Mouse (Mus musculus): ENCODE results near the gene Zfp704. TPM values are rescaled to one million over a fixed set of nuclear protein-coding genes. Genes with fewer than 3 reads are reported as not detected.

Gene Zfp704
- polyA plus RNA-seq, 1 experiment from 2014 or later = 11.4 TPM

- no peaks in the 10 kb centered on the region for H3K4me1 ChIP-seq (ENCODE audit: insufficient read depth, low read length)
- H3K4me2 ChIP-seq (replicated peaks; ENCODE audit: low read depth, low read length) = no peak overlapping the region
- H3K4me3 ChIP-seq (ENCODE audit: low read length) = no peak overlapping the region
- ATAC-seq (ENCODE audit: low FRiP score, low TSS enrichment) = no peak
- no peaks in the 10 kb centered on the region for H3K27me3 ChIP-seq (ENCODE audit: insufficient read depth, low read length)
- peaks cover 6% of the 10 kb centered on the region; the same call in 1 of the 2 replicates for H3K36me3 ChIP-seq (ENCODE audit: insufficient read depth, low read length)
- no peak overlapping the region for H3K9ac ChIP-seq (replicated peaks; ENCODE audit: low read length)
- H3K27ac ChIP-seq (ENCODE audit: low read length) = no peak overlapping the region
- H3K9me3 ChIP-seq (ENCODE audit: low read length) = 0 out of 2 replicates have a peak, but pooled peaks cover 5% of the 10 kb centered on the region
- WGBS = 87% methylated on average over 5 of the region's 5 CpGs
Measured at GRCm38 (mm10) chr3:9461660-9462059, 148.2 kb downstream of the Zfp704 start.

GRCm38 (mm10) chr3:9460284-9460683 lies 149.6 kb downstream of the Zfp704 start:
- ATAC-seq (ENCODE audit: low FRiP score, low TSS enrichment) = no peak
- Histone ChIP-seq H3K9me3 (ENCODE audit: low read length) (0 out of 2 replicates have a peak, but pooled peaks cover 5% of the 10 kb centered on the region), H3K9ac (replicated peaks; ENCODE audit: low read length) (no peak overlapping the region), H3K27me3 (ENCODE audit: insufficient read depth, low read length) (no peaks in the 10 kb centered on the region), H3K36me3 (ENCODE audit: insufficient read depth, low read length) (peaks cover 6% of the 10 kb centered on the region; the same call in 1 of the 2 replicates), H3K27ac (ENCODE audit: low read length) (no peak overlapping the region), H3K4me1 (ENCODE audit: insufficient read depth, low read length) (no peaks in the 10 kb centered on the region), H3K4me3 (ENCODE audit: low read length) (no peak overlapping the region), H3K4me2 (replicated peaks; ENCODE audit: low read depth, low read length) (no peak overlapping the region)
- WGBS = 70% methylated on average over 6 of the region's 6 CpGs

GRCm38 (mm10) chr3:9456380-9456890 lies 153.4 kb downstream of the Zfp704 start:
- H3K9ac ChIP-seq (replicated peaks; ENCODE audit: low read length) = no peak overlapping the region
- no peaks in the 10 kb centered on the region for H3K4me1 ChIP-seq (ENCODE audit: insufficient read depth, low read length)
- H3K4me3 ChIP-seq (ENCODE audit: low read length) = no peak overlapping the region
- peaks cover 3% of the 10 kb centered on the region; the same call in 1 of the 2 replicates for H3K36me3 ChIP-seq (ENCODE audit: insufficient read depth, low read length)
- WGBS = 72% methylated on average over 10 of the region's 10 CpGs
- no peaks in the 10 kb centered on the region for H3K9me3 ChIP-seq (ENCODE audit: low read length)
- no peaks in the 10 kb centered on the region for H3K27me3 ChIP-seq (ENCODE audit: insufficient read depth, low read length)
- ATAC-seq (ENCODE audit: low FRiP score, low TSS enrichment) = no peak
- no peak overlapping the region for H3K4me2 ChIP-seq (replicated peaks; ENCODE audit: low read depth, low read length)
- no peak overlapping the region for H3K27ac ChIP-seq (ENCODE audit: low read length)

- Histone ChIP-seq H3K9me3 (ENCODE audit: low read length) (no peaks in the 10 kb centered on the region), H3K4me1 (ENCODE audit: insufficient read depth, low read length) (no peaks in the 10 kb centered on the region), H3K36me3 (ENCODE audit: insufficient read depth, low read length) (0 out of 2 replicates have a peak, but pooled peaks cover 3% of the 10 kb centered on the region), H3K27ac (ENCODE audit: low read length) (no peak overlapping the region), H3K4me3 (ENCODE audit: low read length) (no peak overlapping the region), H3K4me2 (replicated peaks; ENCODE audit: low read depth, low read length) (no peak overlapping the region), H3K9ac (replicated peaks; ENCODE audit: low read length) (no peak overlapping the region), H3K27me3 (ENCODE audit: insufficient read depth, low read length) (no peaks in the 10 kb centered on the region)
- no peak for ATAC-seq (ENCODE audit: low FRiP score, low TSS enrichment)
- 91% methylated on average over 5 of the region's 5 CpGs for WGBS
Measured at GRCm38 (mm10) chr3:9455351-9455750, 154.5 kb downstream of the Zfp704 start.

GRCm38 (mm10) chr3:9454556-9455330 lies 155.1 kb downstream of the Zfp704 start:
- Histone ChIP-seq H3K36me3 (ENCODE audit: insufficient read depth, low read length) (0 out of 2 replicates have a peak, but pooled peaks cover 3% of the 10 kb centered on the region), H3K9me3 (ENCODE audit: low read length) (no peaks in the 10 kb centered on the region), H3K4me3 (ENCODE audit: low read length) (no peak overlapping the region), H3K27me3 (ENCODE audit: insufficient read depth, low read length) (no peaks in the 10 kb centered on the region), H3K4me1 (ENCODE audit: insufficient read depth, low read length) (no peaks in the 10 kb centered on the region), H3K27ac (ENCODE audit: low read length) (no peak overlapping the region), H3K4me2 (replicated peaks; ENCODE audit: low read depth, low read length) (no peak overlapping the region), H3K9ac (replicated peaks; ENCODE audit: low read length) (no peak overlapping the region)
- no peak for ATAC-seq (ENCODE audit: low FRiP score, low TSS enrichment)
- WGBS = 89% methylated on average over 8 of the region's 8 CpGs

GRCm38 (mm10) chr3:9450521-9450920 lies 159.4 kb downstream of the Zfp704 start:
- Histone ChIP-seq H3K4me1 (ENCODE audit: insufficient read depth, low read length) (no peaks in the 10 kb centered on the region), H3K27me3 (ENCODE audit: insufficient read depth, low read length) (no peaks in the 10 kb centered on the region), H3K9ac (replicated peaks; ENCODE audit: low read length) (no peak overlapping the region), H3K27ac (ENCODE audit: low read length) (no peak overlapping the region), H3K36me3 (ENCODE audit: insufficient read depth, low read length) (peaks cover 23% of the 10 kb centered on the region; the same call in 1 of the 2 replicates), H3K4me3 (ENCODE audit: low read length) (no peak overlapping the region), H3K4me2 (replicated peaks; ENCODE audit: low read depth, low read length) (no peak overlapping the region), H3K9me3 (ENCODE audit: low read length) (peaks cover 4% of the 10 kb centered on the region)
- WGBS = 92% methylated on average over 12 of the region's 12 CpGs
- ATAC-seq (ENCODE audit: low FRiP score, low TSS enrichment) = no peak

- peaks cover 4% of the 10 kb centered on the region for H3K9me3 ChIP-seq (ENCODE audit: low read length)
- ATAC-seq (ENCODE audit: low FRiP score, low TSS enrichment) = no peak
- no peak overlapping the region for H3K4me3 ChIP-seq (ENCODE audit: low read length)
- no peak overlapping the region for H3K27ac ChIP-seq (ENCODE audit: low read length)
- H3K36me3 ChIP-seq (ENCODE audit: insufficient read depth, low read length) = peaks cover 26% of the 10 kb centered on the region; the same call in 1 of the 2 replicates
- H3K4me1 ChIP-seq (ENCODE audit: insufficient read depth, low read length) = no peaks in the 10 kb centered on the region
- no peaks in the 10 kb centered on the region for H3K27me3 ChIP-seq (ENCODE audit: insufficient read depth, low read length)
- WGBS = 80% methylated on average over 7 of the region's 7 CpGs
- H3K4me2 ChIP-seq (replicated peaks; ENCODE audit: low read depth, low read length) = no peak overlapping the region
- H3K9ac ChIP-seq (replicated peaks; ENCODE audit: low read length) = no peak overlapping the region
Measured at GRCm38 (mm10) chr3:9449261-9450007, 160.5 kb downstream of the Zfp704 start.

GRCm38 (mm10) chr3:9448541-9448940 lies 161.3 kb downstream of the Zfp704 start:
- no peak overlapping the region for H3K4me3 ChIP-seq (ENCODE audit: low read length)
- peaks cover 4% of the 10 kb centered on the region for H3K9me3 ChIP-seq (ENCODE audit: low read length)
- H3K4me2 ChIP-seq (replicated peaks; ENCODE audit: low read depth, low read length) = no peak overlapping the region
- no peak overlapping the region for H3K9ac ChIP-seq (replicated peaks; ENCODE audit: low read length)
- H3K27ac ChIP-seq (ENCODE audit: low read length) = no peak overlapping the region
- no peak for ATAC-seq (ENCODE audit: low FRiP score, low TSS enrichment)
- no peaks in the 10 kb centered on the region for H3K27me3 ChIP-seq (ENCODE audit: insufficient read depth, low read length)
- H3K36me3 ChIP-seq (ENCODE audit: insufficient read depth, low read length) = peaks cover 25% of the 10 kb centered on the region; the same call in 1 of the 2 replicates
- no peaks in the 10 kb centered on the region for H3K4me1 ChIP-seq (ENCODE audit: insufficient read depth, low read length)
- WGBS = 96% methylated on average over 5 of the region's 5 CpGs

GRCm38 (mm10) chr3:9444558-9444957 lies 165.3 kb downstream of the Zfp704 start:
- Histone ChIP-seq H3K4me2 (replicated peaks; ENCODE audit: low read depth, low read length) (no peak overlapping the region), H3K36me3 (ENCODE audit: insufficient read depth, low read length) (peaks cover 24% of the 10 kb centered on the region), H3K9ac (replicated peaks; ENCODE audit: low read length) (no peak overlapping the region), H3K4me3 (ENCODE audit: low read length) (no peak overlapping the region), H3K9me3 (ENCODE audit: low read length) (peaks cover 4% of the 10 kb centered on the region), H3K4me1 (ENCODE audit: insufficient read depth, low read length) (no peaks in the 10 kb centered on the region), H3K27me3 (ENCODE audit: insufficient read depth, low read length) (no peaks in the 10 kb centered on the region), H3K27ac (ENCODE audit: low read length) (no peak overlapping the region)
- no peak for ATAC-seq (ENCODE audit: low FRiP score, low TSS enrichment)
- WGBS = 48% methylated on average over 5 of the region's 5 CpGs

All from kidney, embryonic 16.5 days (tissue).